In genomic region chr10:44527651-44528050, GRCm38 (mm10) we compare ENCODE assay signal across 8 mouse cellular contexts. TPM values are rescaled to one million over a fixed set of nuclear protein-coding genes. Genes with fewer than 3 reads are reported as not detected.
DNase-seq lines count a peak whose midpoint lies in the region; ATAC-seq and TF ChIP-seq lines count a peak whose summit lies in the region.

No protein-coding gene starts in this region.

- no peak for TF ChIP-seq EP300 in heart, postnatal 0 days (IDR thresholded peaks at IDR 0.05; ENCODE audit: low read depth)

- peaks cover 39% of the 10 kb centered on the region for H3K4me1 ChIP-seq in E14TG2a.4 (replicated peaks; ENCODE audit: low read depth, low read length)
- H3K4me1 ChIP-seq in heart, postnatal 0 days (ENCODE audit: control insufficient read depth, insufficient read depth) = peaks cover 5% of the 10 kb centered on the region; the same call in 1 of the 2 replicates
- H3K4me1 ChIP-seq in lung, embryonic 15.5 days = peaks cover 28% of the 10 kb centered on the region

- TF ChIP-seq CTCF in E14TG2a.4 (conservative IDR thresholded peaks at IDR 0.05; ENCODE audit: low read length) = no peak
- no peak for TF ChIP-seq CTCF in heart, postnatal 0 days (IDR thresholded peaks at IDR 0.05; ENCODE audit: low read depth)

- H3K4me2 ChIP-seq in heart, postnatal 0 days (ENCODE audit: low read depth, low read length) = peak overlapping the region; percentile 54
- H3K4me2 ChIP-seq in lung, embryonic 15.5 days = peak overlapping the region; percentile 80

- WGBS in heart, postnatal 0 days = 2% methylated on average over 16 of the region's 16 CpGs
- 4% methylated on average over 16 of the region's 16 CpGs for WGBS in lung, embryonic 15.5 days

- no peaks in the 10 kb centered on the region for H3K36me3 ChIP-seq in E14TG2a.4 (ENCODE audit: insufficient read depth, low read length)
- no peaks in the 10 kb centered on the region for H3K36me3 ChIP-seq in heart, postnatal 0 days (replicated peaks; ENCODE audit: control insufficient read depth, insufficient read depth, low read length)
- no peaks in the 10 kb centered on the region for H3K36me3 ChIP-seq in lung, embryonic 15.5 days

- peak overlapping the region; percentile 82 for H3K4me3 ChIP-seq in E14TG2a.4 (replicated peaks; ENCODE audit: low read length)
- H3K4me3 ChIP-seq in heart, postnatal 0 days (ENCODE audit: low read depth, low read length) = peak overlapping the region; percentile 39
- H3K4me3 ChIP-seq in lung, embryonic 15.5 days = peak overlapping the region; percentile 41

- DNase-seq in CD4-positive, CD25-positive, alpha-beta regulatory T cell, adult 2 months (ENCODE audit: low read depth, low spot score) = peak; percentile 24
- DNase-seq in heart, postnatal 0 days (ENCODE audit: low spot score) = no peak
- DNase-seq in frontal cortex, adult 2 months (ENCODE audit: extremely low spot score in 1 of 2, low spot score in 1 of 2) = no peak
- DNase-seq in right cerebral cortex, postnatal 36 days (ENCODE audit: low spot score in 2 of 2) = no peak
- no peak for DNase-seq in adrenal gland, adult 18-20 months (ENCODE audit: low spot score in 2 of 2)

- peaks cover 42% of the 10 kb centered on the region for H3K27me3 ChIP-seq in E14TG2a.4 (ENCODE audit: insufficient read depth, low read length)
- peaks cover 66% of the 10 kb centered on the region for H3K27me3 ChIP-seq in heart, postnatal 0 days (ENCODE audit: control insufficient read depth, insufficient read depth, low read length)
- H3K27me3 ChIP-seq in lung, embryonic 15.5 days = peaks cover 39% of the 10 kb centered on the region

- ATAC-seq in CD4-positive, CD25-positive, alpha-beta regulatory T cell, adult 4 months = no peak
- no peak for ATAC-seq in heart, postnatal 0 days (ENCODE audit: insufficient read depth, low read depth)
- ATAC-seq in lung, embryonic 15.5 days (ENCODE audit: borderline replicate concordance, extremely low read depth, low FRiP score, low TSS enrichment) = no peak

- H3K9me3 ChIP-seq in E14TG2a.4 (ENCODE audit: low read length) = no peaks in the 10 kb centered on the region
- H3K9me3 ChIP-seq in heart, postnatal 0 days (replicated peaks; ENCODE audit: control insufficient read depth, low read length) = no peaks in the 10 kb centered on the region
- H3K9me3 ChIP-seq in lung, embryonic 15.5 days = no peaks in the 10 kb centered on the region

- no peak overlapping the region for H3K27ac ChIP-seq in heart, postnatal 0 days (ENCODE audit: low read depth)
- H3K27ac ChIP-seq in lung, embryonic 15.5 days = no peak overlapping the region

- no peak overlapping the region for H3K9ac ChIP-seq in heart, postnatal 0 days (replicated peaks; ENCODE audit: low read depth, low read length)
- no peak overlapping the region for H3K9ac ChIP-seq in lung, embryonic 15.5 days

RNA-seq across cellular contexts. Expression of gene Prdm1, which starts 0.7 kb away (rescaled TPM):
- 10 to 100 TPM; 16.5 to 19.8 TPM for polyA plus RNA-seq in CD4-positive, CD25-positive, alpha-beta regulatory T cell, adult 4 months (2017; shearing (Covaris generic))
- total RNA-seq in heart, postnatal 0 days (2014; rRNA removed; ENCODE audit: low replicate concordance) = 0.85 and 1.1 TPM in 2 replicates
- 0.48 and 0.63 TPM in 2 replicates for polyA plus RNA-seq in heart, postnatal 0 days (2015; fragmentation: Nextera tagmentation; extraction: Ambion mirVana)
- polyA plus RNA-seq in lung, embryonic 15.5 days (2015; fragmentation: Nextera tagmentation; extraction: Ambion mirVana) = 1.6 and 1.7 TPM in 2 replicates
- polyA plus RNA-seq in frontal cortex, adult 2 months (2012; rRNA removed) = 2.6 and 3.4 TPM in 2 replicates
- 1 to 10 TPM; 2.1 to 2.2 TPM for total RNA-seq in adrenal gland, adult 18-20 months (2021)
